Mouse (Mus musculus) monocyte, adult 5-6 weeks (primary cell): ENCODE data around the gene Ercc1. TPM values are rescaled to one million over a fixed set of nuclear protein-coding genes. Genes with fewer than 3 reads are reported as not detected.

ENCODE experiments used
- ATAC-seq: fragments of 153-309, 156-312 bp; replicated peaks from 2 replicates; pipeline ENCODE4 v1.8.0; 2017; ENCODE audit warnings: mild to moderate bottlenecking; ENCODE audit not compliant: low TSS enrichment, insufficient number of reproducible peaks, severe bottlenecking, poor library complexity, low FRiP score
- total RNA-seq: library from RNA; stranded (forward); fragments of 200-1000, 200-491, 200-594 nt; gene quantifications from 3 replicates; pipeline ENCODE4 v1.2.3, GENCODE M21; 2017

Gene Ercc1
- total RNA-seq, 1 experiment from 2014 or later: 19.8 TPM

DNA sequence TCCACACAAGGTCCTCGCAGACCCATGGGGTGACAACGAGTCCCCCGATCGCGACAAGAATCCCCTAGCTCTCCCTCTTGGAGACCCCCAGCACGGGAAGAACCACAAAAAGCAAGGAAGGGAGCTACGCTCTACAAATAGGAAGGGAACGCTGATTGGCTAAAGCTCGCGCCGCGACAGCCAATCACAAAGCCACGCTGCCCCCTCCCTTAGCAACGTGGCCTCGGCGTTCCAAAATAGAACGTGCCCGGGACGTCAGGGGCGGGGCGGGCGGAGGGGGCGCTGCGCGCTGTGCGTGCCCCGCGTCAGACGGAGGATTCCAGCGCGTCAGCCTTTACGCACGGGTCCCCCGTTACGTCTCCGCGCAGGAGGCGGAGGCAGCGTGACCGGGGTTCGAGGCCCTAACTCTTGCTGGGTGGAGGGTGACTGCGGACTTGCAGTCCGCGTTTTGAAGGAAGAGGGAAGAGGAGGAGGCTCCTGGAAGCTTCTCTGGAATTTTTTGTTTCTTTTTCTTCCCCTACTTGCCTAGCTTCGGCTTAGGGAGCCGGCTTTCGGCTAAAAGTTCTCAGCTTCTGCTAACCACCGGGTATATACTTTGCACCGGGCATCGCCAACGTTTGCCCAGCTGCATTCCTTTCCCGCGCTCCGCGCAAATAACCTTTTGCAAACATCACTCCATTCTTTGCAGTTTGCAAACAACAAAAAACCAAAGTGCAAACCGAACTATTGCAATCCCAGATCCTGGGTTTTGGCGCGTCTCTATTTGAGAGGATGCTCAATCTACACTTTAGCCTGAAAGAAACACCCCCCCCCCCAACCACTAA, 35.9 kb upstream of the Ercc1 start:
- peak; percentile 71 for ATAC-seq

DNA sequence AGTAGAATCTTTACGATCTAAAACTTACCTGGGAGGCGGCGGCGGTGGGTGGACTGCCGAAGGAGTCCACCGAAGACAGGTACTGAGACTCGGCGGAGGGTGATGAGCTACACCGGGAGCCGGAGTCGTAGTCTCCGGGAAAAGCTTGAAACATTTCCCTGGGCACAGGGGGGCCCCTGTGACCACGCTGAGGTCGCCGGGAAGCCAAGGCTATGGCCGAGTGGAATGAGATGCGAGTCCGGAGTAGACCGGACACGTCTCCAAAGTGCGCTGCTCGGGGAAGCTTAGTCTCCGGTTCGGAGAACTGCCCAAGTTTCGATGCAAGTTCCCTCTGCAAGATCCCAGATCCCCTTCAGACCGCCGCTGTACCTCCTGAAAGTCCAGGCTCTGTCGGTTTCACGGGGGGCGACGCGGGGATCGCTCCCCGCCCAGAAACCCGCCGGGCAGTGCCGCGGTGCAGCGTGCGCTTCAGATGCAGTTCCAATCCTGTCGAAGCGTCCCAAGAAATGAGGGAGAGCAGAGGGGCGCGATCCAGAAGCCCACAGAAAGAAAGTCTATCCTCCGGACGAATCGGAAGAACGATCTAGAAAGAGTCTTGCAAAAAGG, 35.2 kb upstream of the Ercc1 start:
- no peak for ATAC-seq

GRCm38 (mm10) chr7:19309884-19310641, 34.5 kb upstream of the Ercc1 start, which contains the start of gene Fosb:
TSS of gene Fosb (minus strand) at chr7:19310051.
- peak; percentile 58 for ATAC-seq

DNA sequence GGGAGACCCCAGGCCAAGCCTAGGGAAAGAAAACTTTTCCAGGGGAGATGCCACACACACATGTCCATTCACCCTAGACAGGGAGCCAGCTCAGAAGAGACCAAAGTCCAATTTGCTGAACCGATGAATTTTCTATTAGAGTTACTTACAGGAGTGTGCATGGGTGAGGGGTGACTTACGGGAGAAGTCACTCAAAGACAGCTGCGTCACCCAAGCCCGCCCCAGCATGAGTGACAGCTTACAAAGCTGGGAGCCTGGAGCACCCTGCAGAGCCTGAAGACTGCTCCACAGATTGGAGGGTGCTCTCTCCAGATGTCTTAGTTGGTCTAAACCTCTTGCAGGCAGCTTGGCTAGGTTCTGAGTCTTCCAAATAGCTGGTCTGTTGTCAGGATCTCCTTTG, 32.6 kb upstream of the Ercc1 start:
- no peak for ATAC-seq

GRCm38 (mm10) chr7:19314033-19314432, 30.5 kb upstream of the Ercc1 start:
- ATAC-seq: no peak

- peak; percentile 77 for ATAC-seq
Measured at GRCm38 (mm10) chr7:19316451-19317161, 28.0 kb upstream of the Ercc1 start.

DNA sequence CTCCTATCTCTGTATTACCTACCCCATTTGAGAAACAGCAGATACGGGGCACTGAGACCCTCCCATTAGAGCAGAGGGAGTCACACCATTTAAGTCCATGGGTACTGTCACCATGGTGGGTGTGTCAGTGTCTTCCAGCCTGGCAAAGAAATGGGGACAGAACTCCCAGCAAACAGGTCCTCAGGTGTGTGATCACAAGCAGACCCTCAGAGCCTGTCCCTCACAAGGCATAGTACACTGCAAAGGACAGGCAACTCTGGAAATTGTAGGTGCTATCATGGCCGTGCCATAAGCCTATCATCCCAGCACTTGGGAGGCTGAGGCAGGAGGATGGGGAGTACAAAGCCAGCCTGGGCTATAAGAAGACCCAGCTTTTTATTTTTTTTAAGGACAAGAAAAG, 26.4 kb upstream of the Ercc1 start:
- no peak for ATAC-seq

DNA sequence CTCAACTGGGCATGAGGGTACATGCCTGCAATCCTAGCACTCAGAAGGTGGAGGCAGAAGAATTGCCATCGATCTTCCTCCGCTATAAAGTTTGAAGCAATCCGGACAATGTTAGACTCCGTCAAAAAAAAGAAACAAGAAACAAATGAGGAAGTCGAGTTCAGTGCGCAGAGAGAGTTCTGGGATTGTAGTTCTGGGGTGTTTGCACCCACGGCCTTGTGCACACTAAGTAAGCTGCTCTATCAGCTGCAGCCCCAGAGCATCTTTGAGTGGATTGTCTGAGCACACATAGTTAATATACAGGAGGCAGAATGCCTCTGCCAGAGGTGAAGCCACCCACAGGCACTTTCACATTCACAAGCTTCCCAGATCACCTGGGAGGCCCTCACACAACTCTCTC, 25.9 kb upstream of the Ercc1 start:
- no peak for ATAC-seq

GRCm38 (mm10) chr7:19319458-19319857, 25.1 kb upstream of the Ercc1 start:
- ATAC-seq: no peak

DNA sequence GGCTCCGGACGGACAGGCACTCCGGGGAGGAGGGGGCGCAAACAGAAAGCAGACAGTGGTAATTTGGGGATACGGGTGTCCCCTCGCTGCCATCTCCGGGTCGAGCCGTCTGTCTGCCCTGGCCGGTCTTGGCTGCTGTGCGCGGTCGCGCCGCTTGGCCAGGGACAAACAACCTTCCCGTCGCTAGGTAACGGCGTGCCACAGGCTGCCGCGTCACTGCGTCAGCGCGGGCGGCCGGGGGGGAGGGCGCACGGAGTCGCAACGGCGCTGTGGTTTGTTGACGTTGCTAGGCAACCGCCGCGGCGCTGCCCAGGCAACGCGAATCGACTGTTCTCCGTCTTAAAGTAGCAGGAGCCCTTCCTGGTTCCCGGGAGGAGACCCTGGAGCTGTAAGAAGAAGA, 24.7 kb upstream of the Ercc1 start:
- peak; percentile 60 for ATAC-seq

DNA sequence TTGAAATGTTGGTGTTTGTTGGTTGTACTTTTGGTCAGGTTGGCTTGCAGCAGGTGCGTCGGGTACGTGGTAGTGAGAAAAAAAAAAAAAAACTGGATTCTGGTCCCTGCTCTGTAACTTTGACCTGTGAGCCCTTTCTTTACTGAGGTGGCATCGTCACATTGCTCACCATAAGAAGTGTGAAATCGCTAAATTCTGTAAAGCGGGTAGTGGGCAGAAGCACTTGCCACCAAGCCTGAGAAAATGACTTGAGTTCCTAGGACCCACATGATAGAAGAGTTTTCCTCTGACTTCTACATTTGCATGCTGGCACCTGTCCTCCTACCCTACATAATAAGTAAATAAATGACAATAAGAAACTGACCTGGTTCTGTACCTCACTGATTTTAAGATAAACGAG, 23.9 kb upstream of the Ercc1 start:
- ATAC-seq: no peak

GRCm38 (mm10) chr7:19321464-19321863, 23.1 kb upstream of the Ercc1 start:
- ATAC-seq: peak; percentile 47

GRCm38 (mm10) chr7:19322489-19322888, 22.1 kb upstream of the Ercc1 start:
- no peak for ATAC-seq

DNA sequence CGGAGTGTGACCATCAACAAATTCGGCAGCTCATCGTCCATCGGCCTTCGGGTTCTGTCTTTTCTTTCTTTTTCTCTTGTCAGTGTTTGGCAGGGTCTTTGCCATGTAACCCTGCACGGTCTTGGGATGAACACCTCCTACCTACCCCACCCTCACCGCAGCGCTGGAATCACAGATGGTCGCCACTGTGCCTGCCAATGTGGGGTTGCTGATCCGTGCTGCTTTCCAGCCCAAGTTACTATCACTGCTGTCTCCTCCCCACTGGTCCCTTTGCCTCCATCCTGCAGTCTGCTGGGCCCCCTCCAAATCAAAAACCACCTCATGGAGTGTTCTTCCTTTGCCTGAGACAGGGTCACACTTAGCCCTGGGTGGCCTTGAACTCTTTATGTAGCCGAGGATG, 20.4 kb upstream of the Ercc1 start:
- no peak for ATAC-seq

- peak; percentile 75 for ATAC-seq
Measured at GRCm38 (mm10) chr7:19325262-19326199, 19.0 kb upstream of the Ercc1 start.

DNA sequence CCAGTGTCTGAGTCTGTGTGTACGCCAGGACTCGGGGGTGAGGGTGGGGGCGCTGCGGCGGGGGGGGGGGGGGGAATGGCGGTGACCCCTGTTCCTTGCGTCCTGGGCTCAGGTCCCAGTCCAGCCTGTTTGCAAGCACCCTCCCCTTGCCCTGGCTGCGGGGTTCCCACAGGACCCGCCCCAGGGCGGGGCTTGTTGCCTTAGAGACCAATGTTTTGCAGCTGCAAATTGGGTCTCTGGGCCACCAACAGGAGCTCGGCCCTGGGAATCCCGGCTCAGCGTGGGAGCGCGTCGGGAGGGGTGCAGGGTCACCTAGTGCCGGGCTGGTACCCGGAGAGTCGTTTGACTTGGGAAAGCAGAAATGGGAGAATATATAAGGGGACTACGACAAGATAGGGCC, 18.2 kb upstream of the Ercc1 start:
- no peak for ATAC-seq

GRCm38 (mm10) chr7:19327128-19327527, 17.4 kb upstream of the Ercc1 start:
- ATAC-seq: peak; percentile 44

GRCm38 (mm10) chr7:19327782-19328181, 16.8 kb upstream of the Ercc1 start:
- ATAC-seq: no peak
